Mouse (Mus musculus): ENCODE data around the gene Ebpl.
A peak's percentile ranks its signal among the peaks of the same experiment; 100 is the strongest.

The Ebpl gene

DNA sequence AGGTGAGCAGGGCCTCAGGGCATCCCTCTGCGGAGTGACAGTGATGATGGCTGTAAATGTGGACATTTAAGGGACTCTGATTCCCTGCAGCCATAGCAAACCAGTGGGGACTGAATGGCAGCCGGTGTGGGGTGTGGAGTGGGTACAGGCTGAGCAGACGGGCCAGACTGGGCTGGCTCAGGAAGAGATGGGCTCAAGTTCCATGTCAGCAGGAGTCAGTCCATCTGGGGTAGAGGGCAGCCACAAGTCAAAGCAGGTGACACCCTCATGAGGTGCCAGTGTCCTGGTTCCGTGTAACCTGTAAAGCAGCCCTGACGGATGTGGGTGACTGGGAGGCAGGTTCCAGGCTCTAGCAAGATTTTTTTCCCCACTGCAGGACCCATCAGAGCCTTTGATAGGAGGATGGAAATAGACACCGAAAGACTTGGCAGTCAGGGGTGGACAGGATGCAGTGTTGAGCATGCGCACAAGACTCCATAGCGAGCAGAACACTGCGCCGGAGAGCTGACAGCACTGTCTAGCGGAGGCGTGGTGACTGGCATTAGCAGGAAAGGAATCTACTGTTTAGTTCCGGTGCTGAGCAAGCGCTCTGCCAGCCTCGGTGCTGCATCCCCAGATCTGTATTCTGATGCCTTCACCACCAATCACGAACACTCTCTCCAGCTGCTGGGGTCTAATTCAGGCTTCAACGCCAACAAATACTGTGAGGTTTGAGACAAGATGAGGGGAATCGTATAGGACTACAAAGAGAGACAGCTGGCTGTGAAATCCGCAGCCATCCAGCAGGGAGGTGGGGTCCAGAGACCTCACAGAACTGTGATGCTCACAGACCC lies 32.4 kb downstream of the Ebpl start:
- DNase-seq (ENCODE audit: low spot score in 2 of 2) = peak; percentile 90

DNA sequence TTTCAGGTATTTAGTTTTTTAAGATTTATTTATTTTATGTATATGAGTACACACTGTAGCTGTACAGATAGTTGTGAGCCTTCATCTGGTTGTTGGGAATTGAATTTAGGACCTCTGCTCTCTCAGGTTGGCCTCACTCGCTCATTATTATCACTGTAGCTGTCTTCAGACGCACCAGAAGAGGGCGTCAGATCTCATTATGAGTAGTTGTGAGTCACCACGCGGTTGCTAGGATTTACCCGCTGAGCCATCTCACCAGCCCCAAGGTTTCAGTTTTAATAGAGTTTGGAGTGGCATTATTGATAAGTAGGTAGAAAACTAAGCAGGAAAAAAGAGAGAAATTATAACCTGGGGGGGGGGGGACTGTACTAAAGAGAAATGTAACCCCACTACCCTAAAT lies 33.2 kb downstream of the Ebpl start:
- DNase-seq (ENCODE audit: low spot score in 2 of 2) = peak in 1 of 2 experiments; percentile 24

DNA sequence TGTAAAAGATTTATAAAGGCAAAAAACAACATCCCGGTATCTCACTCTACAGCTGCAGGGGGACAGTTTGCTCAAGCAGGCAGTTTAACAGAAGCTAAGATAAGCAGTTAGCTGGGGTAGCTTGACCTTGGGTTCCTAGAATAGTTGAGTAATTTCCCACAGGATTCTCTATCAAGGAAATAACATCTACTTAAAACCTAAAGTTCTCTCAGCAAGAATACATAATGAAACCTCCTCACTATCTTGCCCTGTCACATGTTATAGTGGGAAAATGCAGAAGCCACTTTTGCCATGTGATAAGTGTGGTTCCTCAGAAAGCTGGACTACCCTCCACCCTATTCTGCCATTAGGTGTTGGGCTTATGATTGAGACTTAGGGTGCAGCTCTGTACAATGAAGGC lies 37.5 kb downstream of the Ebpl start:
- DNase-seq (ENCODE audit: low spot score in 2 of 2) = no peak

DNA sequence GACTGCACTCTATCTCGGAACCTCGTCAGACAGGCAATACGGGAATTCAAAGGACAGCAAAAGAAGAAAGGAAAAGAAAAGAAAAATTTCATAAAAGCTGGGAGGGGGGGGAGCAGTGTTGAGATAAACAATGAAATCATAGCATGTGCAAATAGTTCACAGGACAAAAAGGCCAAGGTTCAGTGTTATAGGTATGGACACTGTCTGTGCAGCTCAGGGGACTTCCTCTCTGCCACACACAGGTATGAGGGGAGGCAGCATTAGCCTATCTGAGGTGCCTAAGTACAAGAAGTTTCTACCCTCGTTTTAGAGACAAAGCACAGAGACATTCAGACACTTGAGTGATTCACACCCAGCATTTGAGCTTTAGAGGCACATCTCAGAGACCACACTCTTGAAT lies 39.0 kb downstream of the Ebpl start:
- no peak for DNase-seq (ENCODE audit: low spot score in 2 of 2)

DNA sequence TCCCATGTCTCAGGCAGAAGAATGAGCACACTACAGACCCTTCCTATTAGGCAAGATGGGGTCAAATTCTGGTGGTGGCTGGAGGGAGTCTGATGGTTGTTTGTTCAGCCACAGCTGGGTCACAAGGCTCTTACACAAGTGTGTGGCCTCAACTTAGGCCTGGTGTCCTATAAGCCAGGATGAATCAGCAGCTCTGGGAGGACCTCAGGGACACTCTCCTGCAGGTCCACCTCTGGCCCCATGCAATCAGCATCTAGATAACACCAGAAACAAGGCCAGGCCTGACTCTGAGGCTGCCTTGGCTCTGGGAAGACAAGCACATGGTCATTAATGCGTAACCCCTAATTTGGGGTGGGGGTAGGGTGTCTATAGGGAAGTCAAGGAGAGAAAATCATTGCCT lies 39.5 kb downstream of the Ebpl start:
- no peak for DNase-seq (ENCODE audit: low spot score in 2 of 2)

DNA sequence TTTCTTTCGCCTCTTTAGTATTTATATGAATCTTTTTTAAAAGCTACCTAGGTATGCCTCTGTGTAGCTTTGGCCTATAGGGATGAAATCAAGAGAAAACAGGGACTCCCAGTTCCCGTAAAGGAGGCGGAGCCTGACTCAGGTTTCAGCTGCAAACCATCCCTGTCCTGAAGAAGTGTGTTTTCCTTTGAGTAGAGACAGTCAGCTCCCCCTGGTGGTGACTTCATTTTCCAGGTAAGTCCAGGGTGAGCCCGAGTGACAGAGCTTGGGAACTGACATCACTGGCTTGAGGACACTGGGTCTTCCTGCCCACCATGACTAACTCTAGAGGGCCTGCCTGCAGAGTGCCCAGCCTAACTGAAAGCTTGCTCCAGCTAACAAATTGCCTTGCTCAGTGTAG lies 43.4 kb downstream of the Ebpl start:
- DNase-seq (ENCODE audit: low spot score in 2 of 2) = peak; percentile 75 to 81

DNA sequence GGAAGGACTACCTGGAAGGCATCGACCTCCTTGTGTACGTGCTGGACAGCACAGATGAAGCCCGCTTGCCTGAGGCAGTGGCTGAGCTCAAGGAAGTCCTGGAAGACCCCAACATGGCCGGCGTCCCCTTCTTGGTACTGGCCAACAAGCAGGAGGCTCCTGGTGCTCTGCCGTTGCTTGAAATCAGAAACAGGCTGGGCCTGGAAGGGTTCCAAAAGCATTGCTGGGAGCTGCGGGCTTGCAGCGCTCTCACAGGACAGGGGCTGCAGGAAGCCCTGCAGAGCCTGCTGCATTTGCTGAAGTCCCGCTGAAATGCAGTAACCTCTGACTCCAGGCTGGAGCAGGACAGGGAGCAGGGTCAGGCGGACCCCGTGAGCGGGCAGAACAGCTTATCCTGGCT lies 49.3 kb downstream of the Ebpl start:
- no peak for DNase-seq (ENCODE audit: low spot score in 2 of 2)

DNA sequence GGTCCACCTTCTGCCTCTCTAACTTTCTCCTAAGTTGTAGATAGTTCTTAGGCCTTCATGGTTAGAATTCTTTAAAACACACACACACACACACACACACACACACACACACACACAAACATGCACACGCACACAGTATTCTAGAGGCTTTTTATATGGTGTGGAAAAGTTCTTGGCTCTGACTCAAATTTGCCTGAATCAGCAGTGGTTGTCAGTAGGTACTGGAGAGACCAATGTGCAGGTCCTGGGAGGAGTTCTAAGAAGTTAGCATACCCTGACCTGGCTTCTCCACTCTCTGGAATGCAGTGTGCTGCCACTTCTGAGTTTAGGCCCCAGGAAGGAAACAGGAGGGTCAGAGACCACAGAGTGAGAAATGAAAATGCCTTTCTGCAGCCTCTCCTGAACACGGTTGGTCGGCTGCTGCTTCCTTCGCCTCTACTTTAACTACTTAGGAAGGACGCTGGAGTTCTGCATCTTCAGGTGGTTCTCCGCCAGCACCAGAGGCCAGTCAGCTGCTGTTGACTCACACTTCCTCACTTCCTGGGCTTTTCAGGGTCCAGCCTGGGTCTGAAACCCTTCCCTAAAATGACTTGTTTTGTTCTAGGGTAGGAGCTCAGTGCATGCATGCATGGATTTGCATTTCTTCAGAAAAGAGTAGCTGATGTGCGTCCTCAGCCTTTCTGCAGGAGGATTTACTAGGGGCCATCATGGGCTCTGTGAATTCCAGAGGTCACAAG lies 50.0 kb downstream of the Ebpl start:
- no peak for DNase-seq (ENCODE audit: low spot score in 2 of 2)

DNA sequence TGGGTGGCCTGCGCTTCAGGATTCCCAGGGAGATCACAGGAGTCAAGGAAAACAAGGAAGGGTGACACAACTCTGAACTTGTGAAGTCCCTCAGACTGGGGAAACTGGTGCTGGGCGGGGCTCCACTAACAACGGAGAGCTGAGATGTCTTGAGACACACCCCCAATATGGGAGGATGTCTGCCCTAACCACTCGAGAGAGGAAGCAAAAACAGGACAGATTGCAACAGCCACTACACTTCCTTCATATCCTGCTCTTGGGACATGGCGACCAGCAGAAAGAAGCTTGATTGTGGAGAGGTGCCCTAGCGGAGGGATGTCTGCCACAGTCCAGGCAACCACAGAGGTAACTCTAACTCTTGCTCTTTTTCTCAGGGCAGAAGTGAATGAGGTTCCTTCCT lies 50.6 kb downstream of the Ebpl start, which contains the start of gene Arl11:
Gene Arl11, plus strand, starts transcription at position 161 of the 400 bp plus-strand sequence.
- DNase-seq (ENCODE audit: low spot score in 2 of 2) = no peak

DNA sequence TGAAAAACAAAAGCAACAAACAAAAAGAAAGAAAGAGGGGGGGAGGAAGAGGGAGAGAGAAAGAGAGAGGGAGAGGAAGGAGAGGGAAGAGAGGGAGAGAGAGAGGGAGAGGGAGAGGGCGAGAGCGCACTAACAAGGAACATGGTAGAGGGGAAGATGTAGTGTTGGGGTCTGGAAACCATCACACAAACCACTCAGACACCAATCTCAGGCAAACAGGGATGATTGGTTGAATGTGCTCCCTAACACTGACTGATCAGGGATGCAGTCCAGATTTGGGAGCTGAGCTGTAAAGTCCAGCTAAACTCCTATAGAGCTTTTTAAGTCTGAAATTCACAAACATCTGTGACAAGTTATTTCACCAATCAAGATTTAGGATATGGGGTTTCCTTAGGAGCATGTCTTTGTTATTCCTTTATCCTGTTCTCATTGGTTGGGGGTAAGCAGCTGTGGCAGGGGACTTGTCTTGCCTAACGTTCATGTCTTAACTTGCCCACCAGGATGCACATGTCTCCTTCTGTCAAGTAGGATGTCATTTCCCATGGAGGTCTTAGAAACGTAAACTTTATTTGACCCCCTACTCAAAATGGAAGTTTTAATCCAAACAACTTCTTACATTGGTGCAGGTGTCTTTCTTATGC lies 56.1 kb downstream of the Ebpl start:
- DNase-seq (ENCODE audit: low spot score in 2 of 2) = no peak

DNA sequence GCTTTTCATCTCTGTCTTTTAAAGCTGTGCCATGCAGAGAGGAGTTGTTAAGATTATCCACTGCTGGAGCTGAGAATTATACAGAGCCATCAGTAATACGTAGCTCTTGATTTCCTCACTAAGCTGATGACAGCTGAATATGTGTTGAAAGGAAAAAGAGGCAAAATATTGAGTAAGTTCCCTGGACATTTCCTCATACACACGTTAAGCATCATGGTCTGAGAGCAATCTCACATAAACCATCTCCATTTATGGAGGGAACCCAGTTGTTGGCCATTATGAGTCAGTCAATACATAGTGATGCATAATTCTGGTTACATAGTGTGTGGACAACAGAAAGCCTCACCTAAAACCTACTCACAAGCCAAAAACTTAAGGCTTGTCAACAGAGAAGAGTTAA lies 57.8 kb downstream of the Ebpl start:
- no peak for DNase-seq (ENCODE audit: low spot score in 2 of 2)

DNA sequence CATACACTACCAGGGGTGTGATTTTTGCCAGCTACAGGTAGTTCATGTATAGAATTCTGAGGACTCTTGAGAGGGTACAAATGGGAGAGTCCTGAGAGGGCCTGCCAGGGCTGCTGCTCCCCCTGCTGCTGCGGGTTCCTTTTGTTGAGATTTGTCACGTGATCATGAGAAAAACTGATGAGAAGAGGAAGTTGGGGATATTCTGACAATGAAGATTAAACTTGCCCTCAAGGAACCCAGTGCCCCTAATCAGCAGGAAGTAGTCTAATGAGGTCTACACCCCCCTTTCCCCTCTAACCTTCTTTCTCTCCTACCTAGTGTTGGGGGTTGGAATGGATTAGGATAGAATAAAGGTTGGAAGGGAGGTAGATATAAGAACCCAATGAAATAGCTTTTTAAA lies 58.9 kb downstream of the Ebpl start:
- no peak for DNase-seq (ENCODE audit: low spot score in 2 of 2)

DNA sequence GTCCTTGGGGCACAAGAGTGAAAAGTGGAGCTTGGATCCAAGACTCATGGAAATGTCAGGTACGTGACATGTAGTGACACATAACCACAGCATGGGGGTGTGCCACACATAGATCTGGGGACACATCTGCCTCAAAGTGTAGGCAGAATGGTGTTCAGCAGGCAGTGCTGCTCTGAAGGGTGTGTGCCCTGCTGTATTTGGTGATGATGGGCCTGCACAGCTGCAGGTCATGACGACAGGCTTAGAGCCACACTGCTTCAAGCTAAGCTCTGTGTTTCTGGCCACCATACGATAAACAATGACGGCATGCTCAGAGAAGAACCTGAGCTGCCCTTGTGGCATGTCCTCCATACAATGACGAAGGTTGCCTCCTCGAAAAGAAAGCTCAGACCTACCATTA lies 60.4 kb downstream of the Ebpl start:
- no peak for DNase-seq (ENCODE audit: low spot score in 2 of 2)

DNA sequence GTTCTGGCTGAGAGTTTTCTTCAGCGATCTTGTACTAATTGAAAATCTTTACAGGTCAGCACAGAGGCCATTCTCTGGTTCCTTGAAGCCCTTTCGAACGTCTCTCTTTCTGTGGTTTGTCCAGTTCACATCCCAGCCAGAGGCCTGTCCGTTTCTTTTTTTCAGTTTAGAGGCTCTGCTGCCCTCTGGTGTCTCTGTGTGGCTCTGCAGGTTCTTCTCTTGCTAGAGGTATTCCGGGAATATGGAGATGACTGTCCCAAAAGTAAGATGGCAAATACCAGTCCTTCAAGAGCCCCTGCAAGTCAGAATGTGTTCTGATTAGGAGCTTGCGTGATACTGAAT lies 65.5 kb downstream of the Ebpl start:
- peak; percentile 60 to 64 for DNase-seq (ENCODE audit: low spot score in 2 of 2)

DNA sequence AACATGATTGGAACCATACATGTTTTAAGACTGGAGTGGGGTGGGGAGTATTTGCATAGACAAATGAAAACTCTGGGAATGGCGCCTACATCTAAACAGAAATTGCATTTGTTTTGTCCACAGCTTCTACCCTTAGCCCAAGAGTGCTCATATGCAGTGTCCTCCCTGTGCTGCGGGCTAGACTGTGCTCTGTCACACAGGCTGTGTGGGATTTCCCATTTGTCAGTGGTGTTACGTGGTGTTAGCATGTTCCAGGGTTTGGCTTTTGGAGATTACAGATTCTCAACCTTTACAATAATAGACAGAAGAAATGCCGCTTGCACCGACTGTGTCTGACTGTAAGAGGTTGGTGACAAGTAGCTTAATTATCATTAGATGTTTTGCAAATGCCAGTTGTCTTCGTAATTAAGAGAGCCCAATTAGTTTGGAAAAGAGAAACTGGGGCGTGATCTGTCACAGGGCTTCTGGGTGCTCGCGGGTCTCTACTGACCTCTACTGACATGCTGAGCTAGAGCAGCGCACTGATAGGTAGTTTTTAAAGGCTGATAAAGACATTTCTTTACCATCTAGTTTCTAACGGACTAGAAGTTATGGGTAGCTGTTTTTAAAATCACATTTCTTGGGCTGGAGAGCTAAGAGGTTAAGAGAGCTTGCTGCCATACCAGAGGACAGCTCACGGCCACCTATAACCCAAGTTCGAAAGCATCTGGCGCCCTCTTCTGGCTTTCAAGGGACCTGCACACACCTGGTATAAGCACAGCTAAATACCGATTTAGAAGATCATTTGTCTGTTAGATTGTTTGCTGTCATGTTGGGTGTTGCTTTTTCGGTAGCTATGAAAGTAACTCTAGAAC lies 66.1 kb downstream of the Ebpl start:
- DNase-seq (ENCODE audit: low spot score in 2 of 2) = peak; percentile 71 to 77

DNA sequence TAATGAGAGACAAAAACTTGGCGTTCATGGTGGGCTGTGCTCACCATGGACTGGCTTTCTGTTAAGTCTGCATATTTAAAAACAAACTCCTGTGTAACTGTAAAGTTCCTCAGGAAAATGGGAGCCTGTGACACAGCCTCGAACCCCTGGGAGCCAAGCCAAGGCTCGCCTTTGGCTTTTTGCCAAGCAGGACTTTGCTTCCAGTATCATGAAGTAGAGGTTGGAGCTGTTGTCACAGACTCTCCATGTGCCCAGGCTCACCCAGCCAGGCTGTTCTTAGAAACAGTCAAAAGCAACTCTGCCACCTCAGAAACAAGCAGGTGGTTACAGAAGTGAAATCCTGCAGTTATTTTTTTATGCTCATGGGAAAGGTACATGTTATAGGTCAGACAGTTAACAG lies 69.6 kb downstream of the Ebpl start:
- DNase-seq (ENCODE audit: low spot score in 2 of 2) = no peak

DNA sequence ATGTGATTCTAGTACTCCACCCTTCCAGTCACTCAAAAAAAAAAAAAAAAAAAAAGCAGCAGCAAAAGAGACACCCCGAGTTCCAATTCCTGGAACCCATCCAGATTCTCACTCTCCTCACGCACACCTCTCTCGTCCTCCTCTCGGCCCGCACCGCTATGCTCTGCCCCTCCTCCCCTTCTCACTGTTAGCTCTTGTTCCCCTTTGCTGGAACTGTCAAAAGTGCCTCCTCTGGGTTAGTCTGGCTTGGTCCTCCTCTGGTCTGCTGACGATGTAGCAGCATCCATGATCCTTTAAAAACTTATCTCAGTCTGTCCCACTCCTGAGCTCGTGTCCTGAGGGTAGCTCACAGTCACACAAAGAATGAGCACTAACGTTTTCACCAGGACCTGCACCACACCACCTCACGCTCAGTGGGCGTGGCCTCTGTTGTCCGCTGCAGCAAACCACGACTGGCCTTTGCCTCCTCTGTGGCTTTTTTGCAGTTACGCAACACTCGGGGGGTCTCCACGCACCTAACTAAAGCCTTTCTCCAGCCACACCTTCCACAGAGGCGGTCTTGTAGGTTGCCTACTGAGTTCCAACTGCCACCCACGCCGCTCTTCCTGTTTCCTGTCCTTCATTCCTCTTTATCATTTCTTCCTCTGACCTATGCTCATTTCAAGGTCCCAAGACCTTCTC lies 71.5 kb downstream of the Ebpl start:
- no peak for DNase-seq (ENCODE audit: low spot score in 2 of 2)

Measured in right cerebral cortex, adult 2 months (tissue).